In the genomic region with DNA sequence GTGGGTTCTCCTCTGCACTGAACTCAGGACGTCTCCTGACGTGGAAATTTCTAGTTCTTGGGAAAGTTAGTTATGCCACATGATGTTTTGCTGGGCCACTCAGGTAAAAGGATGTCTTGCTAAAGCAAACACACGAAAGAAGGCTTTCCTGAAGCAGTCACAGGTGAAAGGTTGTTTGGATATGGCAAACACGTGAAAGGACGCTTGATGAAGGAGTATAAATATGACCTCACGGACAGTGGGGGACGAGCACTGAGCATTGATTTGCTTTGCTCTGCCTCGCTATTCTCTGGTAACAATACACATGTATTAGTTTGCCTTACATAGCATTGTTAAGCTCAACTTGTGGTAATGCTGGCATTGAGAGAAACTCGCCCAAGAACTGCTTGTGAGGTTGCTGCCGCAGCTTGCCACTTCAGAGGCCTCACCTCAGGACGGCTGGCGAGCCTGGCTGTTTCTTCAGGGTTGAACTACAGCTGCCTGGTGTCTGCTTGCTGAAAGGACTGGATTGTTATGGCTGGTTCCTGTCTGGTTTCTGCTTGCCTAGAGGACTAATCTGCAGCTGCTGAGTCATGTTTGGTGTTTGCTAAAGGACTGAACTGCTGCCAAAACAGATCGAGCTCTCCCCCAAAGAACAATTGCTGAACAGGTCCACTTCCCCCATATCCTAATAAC, we compare ENCODE assay signal across 9 mouse cellular contexts.
A peak's percentile ranks its signal among the peaks of the same experiment; 100 is the strongest.
DNase-seq lines count a peak whose midpoint lies in the region; ATAC-seq and TF ChIP-seq lines count a peak whose summit lies in the region.
"Had no signal": no experiment of that assay in that cellular context is flagged by ENCODE, and none has a peak within 500 bp of the region (broad histone marks: within the 10 kb centered on the region; RNA-seq: fewer than 3 reads in every experiment).

No protein-coding gene starts in this region.

- peak; percentile 41 for DNase-seq in layer of hippocampus, adult 9-11 months
- DNase-seq in layer of hippocampus, postnatal 10 days (ENCODE audit: low spot score in 2 of 2): no peak
- peak; percentile 61 for DNase-seq in brain, adult 2 months (ENCODE audit: low read depth, low spot score)
- DNase-seq in fibroblast of lung, adult 2 months (ENCODE audit: low read depth): peak; percentile 74
- peak; percentile 30 for DNase-seq in lung, postnatal 0 days (ENCODE audit: low spot score)
- DNase-seq in spleen, postnatal 4 days (ENCODE audit: low spot score in 2 of 2): no peak
- DNase-seq in right cerebral cortex, postnatal 36 days (ENCODE audit: low spot score in 2 of 2): no peak

- TF ChIP-seq EP300 in lung, postnatal 0 days (IDR thresholded peaks at IDR 0.05): no peak

- H3K9me3 ChIP-seq in lung, postnatal 0 days (ENCODE audit: low read length): no peaks in the 10 kb centered on the region

- peak; percentile 30 for ATAC-seq in lung, postnatal 0 days

- H3K36me3 ChIP-seq in lung, postnatal 0 days (ENCODE audit: insufficient read depth, low read length): no peaks in the 10 kb centered on the region

- H3K27ac ChIP-seq in lung, postnatal 0 days (ENCODE audit: low read length): no peak overlapping the region
- H3K27ac ChIP-seq: heart, adult 2 months had no signal

- H3K4me1 ChIP-seq in lung, postnatal 0 days (ENCODE audit: insufficient read depth, low read depth, low read length): no peaks in the 10 kb centered on the region
- H3K4me1 ChIP-seq: megakaryocyte, embryonic 14.5 days had no signal

- H3K4me2 ChIP-seq in lung, postnatal 0 days (replicated peaks; ENCODE audit: low read depth, low read length): no peak overlapping the region

- no peak overlapping the region for H3K9ac ChIP-seq in lung, postnatal 0 days (replicated peaks; ENCODE audit: low read depth)

- H3K27me3 ChIP-seq in lung, postnatal 0 days (replicated peaks; ENCODE audit: insufficient read depth, low read length): no peaks in the 10 kb centered on the region
- H3K27me3 ChIP-seq: megakaryocyte, embryonic 14.5 days had no signal

- H3K4me3 ChIP-seq in lung, postnatal 0 days (ENCODE audit: low read depth, low read length): no peak overlapping the region
- H3K4me3 ChIP-seq: heart, adult 2 months; megakaryocyte, embryonic 14.5 days had no signal

- WGBS in lung, postnatal 0 days: 39% methylated on average over 13 of the region's 13 CpGs

- TF ChIP-seq CTCF in lung, postnatal 0 days (IDR thresholded peaks at IDR 0.05): no peak

Comparison
In these comparisons a context has a peak if more than half of its experiments do, and no peak if none do; other contexts are left out.
1. DNase-seq: peak in layer of hippocampus, adult 9-11 months (single experiment), brain, adult 2 months (single experiment), fibroblast of lung, adult 2 months (single experiment) and lung, postnatal 0 days (single experiment); none in layer of hippocampus, postnatal 10 days (0 of 2), spleen, postnatal 4 days (0 of 2) and right cerebral cortex, postnatal 36 days (0 of 2).